Mouse (Mus musculus): ENCODE data around the gene Arl4d.
A peak's percentile ranks its signal among the peaks of the same experiment; 100 is the strongest.

The Arl4d gene

GRCm38 (mm10) chr11:101677655-101678054 lies 12.3 kb downstream of the Arl4d start:
- no peak for DNase-seq (ENCODE audit: low read depth, low spot score)

GRCm38 (mm10) chr11:101678770-101679169 lies 13.4 kb downstream of the Arl4d start:
- no peak for DNase-seq (ENCODE audit: low read depth, low spot score)

- no peak for DNase-seq (ENCODE audit: low read depth, low spot score)
Measured at GRCm38 (mm10) chr11:101679907-101680306, 14.6 kb downstream of the Arl4d start.

- DNase-seq (ENCODE audit: low read depth, low spot score), result no peak
Measured at GRCm38 (mm10) chr11:101680634-101681325, 15.4 kb downstream of the Arl4d start.

- DNase-seq (ENCODE audit: low read depth, low spot score), result no peak
Measured at GRCm38 (mm10) chr11:101681968-101682367, 16.6 kb downstream of the Arl4d start.

GRCm38 (mm10) chr11:101682410-101682960 lies 17.1 kb downstream of the Arl4d start:
- DNase-seq (ENCODE audit: low read depth, low spot score), result no peak

- DNase-seq (ENCODE audit: low read depth, low spot score), result no peak
Measured at GRCm38 (mm10) chr11:101687351-101688301, 22.3 kb downstream of the Arl4d start.

GRCm38 (mm10) chr11:101689701-101690113 lies 24.4 kb downstream of the Arl4d start:
- DNase-seq (ENCODE audit: low read depth, low spot score), result no peak

GRCm38 (mm10) chr11:101690326-101690725 lies 25.0 kb downstream of the Arl4d start:
- no peak for DNase-seq (ENCODE audit: low read depth, low spot score)

- no peak for DNase-seq (ENCODE audit: low read depth, low spot score)
Measured at GRCm38 (mm10) chr11:101695906-101696661, 30.7 kb downstream of the Arl4d start.

- DNase-seq (ENCODE audit: low read depth, low spot score), result peak; percentile 64
Measured at GRCm38 (mm10) chr11:101697156-101697861, 32.0 kb downstream of the Arl4d start.

GRCm38 (mm10) chr11:101698114-101698513 lies 32.8 kb downstream of the Arl4d start:
- no peak for DNase-seq (ENCODE audit: low read depth, low spot score)

- DNase-seq (ENCODE audit: low read depth, low spot score), result no peak
Measured at GRCm38 (mm10) chr11:101699556-101699955, 34.2 kb downstream of the Arl4d start.

GRCm38 (mm10) chr11:101699991-101700390 lies 34.6 kb downstream of the Arl4d start:
- no peak for DNase-seq (ENCODE audit: low read depth, low spot score)

GRCm38 (mm10) chr11:101700446-101700845 lies 35.1 kb downstream of the Arl4d start:
- DNase-seq (ENCODE audit: low read depth, low spot score), result no peak

GRCm38 (mm10) chr11:101704081-101704480 lies 38.7 kb downstream of the Arl4d start:
- no peak for DNase-seq (ENCODE audit: low read depth, low spot score)

- no peak for DNase-seq (ENCODE audit: low read depth, low spot score)
Measured at GRCm38 (mm10) chr11:101706764-101707448, 41.6 kb downstream of the Arl4d start.

- no peak for DNase-seq (ENCODE audit: low read depth, low spot score)
Measured at GRCm38 (mm10) chr11:101708482-101708881, 43.1 kb downstream of the Arl4d start.

- DNase-seq (ENCODE audit: low read depth, low spot score), result no peak
Measured at GRCm38 (mm10) chr11:101712811-101713210, 47.5 kb downstream of the Arl4d start.

GRCm38 (mm10) chr11:101714012-101714411 lies 48.7 kb downstream of the Arl4d start:
- DNase-seq (ENCODE audit: low read depth, low spot score), result no peak

Measured in c-Kit-negative CD71-positive TER-119-positive erythroid progenitor cells, embryonic 14.5 days (primary cell).